Mouse (Mus musculus) cerebellum, adult 2 months (tissue): ENCODE measurements around the gene Tgfb1i1.

Experiments used
- CTCF ChIP-seq: fragments of 200-500 bp; IDR thresholded peaks from 2 replicates; pipeline ENCODE4 v1.5.1; 2011; ENCODE audit warnings: low read depth, mild to moderate bottlenecking, control low read depth, low read length, moderate library complexity, borderline replicate concordance; ENCODE audit not compliant: insufficient read depth
- POLR2A ChIP-seq: fragments of 200-500 bp; IDR thresholded peaks from 2 replicates; pipeline ENCODE4 v1.6.1; 2011; ENCODE audit warnings: low read length, control low read depth, borderline replicate concordance; ENCODE audit not compliant: insufficient read depth

GRCm38 (mm10) chr7:128240131-128240784, 6.4 kb upstream of the Tgfb1i1 start:
- no peak for TF ChIP-seq CTCF
- TF ChIP-seq POLR2A, result no peak
